Mouse (Mus musculus): ENCODE results near the gene Gm11116.
"Not testable (repeated sequence)": the region's sequence is repeated elsewhere in the genome, so short reads cannot be mapped to it uniquely, and the experiment has no call there.

Gm11116 gene

GRCm38 (mm10) chr5:88111430-88111829 lies at the start of gene Gm11116:
TSS of gene Gm11116 (minus strand) at chr5:88111530.
- DNase-seq (ENCODE audit: low spot score in 2 of 2) = no peak

GRCm38 (mm10) chr5:88153999-88154398 lies 42.7 kb upstream of the Gm11116 start, which contains the start of gene Gm11115:
TSS of gene Gm11115 (minus strand) at chr5:88154099.
- DNase-seq (ENCODE audit: low spot score in 2 of 2) = no peak

GRCm38 (mm10) chr5:88086256-88086655 lies 25.1 kb downstream of the Gm11116 start, which contains the start of gene Smr2:
TSS of gene Smr2 (plus strand) at chr5:88086556.
- DNase-seq (ENCODE audit: low spot score in 2 of 2) = not testable (repeated sequence)
